Mouse (Mus musculus): ENCODE measurements around the gene Mapkbp1.

DNA sequence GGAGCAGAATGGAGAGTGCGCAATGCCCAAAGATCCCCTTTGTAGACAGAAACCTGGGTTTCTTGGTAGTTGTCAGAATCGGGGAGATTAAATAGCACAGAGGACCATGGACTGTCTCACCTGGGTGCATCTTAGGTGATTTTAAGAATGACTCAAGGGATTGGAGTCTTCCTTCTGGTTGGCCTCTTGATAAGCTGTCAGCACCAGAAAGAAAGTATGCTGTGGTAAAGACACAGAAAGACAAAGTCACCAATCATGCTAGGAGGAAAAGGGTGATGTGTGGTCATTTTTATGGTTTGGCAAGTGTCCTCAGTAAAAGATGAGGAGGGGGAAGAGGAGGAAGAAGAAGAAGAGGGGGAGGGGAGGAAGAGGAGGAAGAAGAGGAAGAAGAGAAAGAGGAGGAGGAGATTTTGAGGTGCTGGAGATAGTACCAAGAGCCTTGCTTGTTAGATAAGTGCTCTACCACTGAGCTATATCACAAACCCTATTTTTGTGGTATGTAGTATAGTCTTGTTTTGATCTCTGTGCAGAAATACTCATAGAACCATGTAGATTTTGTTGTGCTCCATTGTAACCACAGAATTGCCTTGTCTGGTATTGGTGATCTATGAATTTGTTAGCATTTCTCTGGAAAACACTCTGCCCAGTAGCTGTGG is 41.5 kb downstream of the Mapkbp1 start:
- TF ChIP-seq GATA1 (IDR thresholded peaks at IDR 0.05; ENCODE audit: borderline replicate concordance, low read length) (no peak), FLI1 (IDR thresholded peaks at IDR 0.05; ENCODE audit: low read length) (no peak)
